10 mouse cellular contexts compared by ENCODE assay signal in genomic region chr15:12916314-12916815, GRCm38 (mm10).
"Had no signal": no experiment of that assay in that cellular context is flagged by ENCODE, and none has a peak within 500 bp of the region (broad histone marks: within the 10 kb centered on the region; RNA-seq: fewer than 3 reads in every experiment).

No protein-coding gene starts in this region.

- DNase-seq: kidney, adult 8-10 months; kidney, postnatal 25 days; left cerebral cortex, postnatal 4 days; lung, adult 18-20 months; thymus, postnatal 25 days had no signal

- ATAC-seq: midbrain, embryonic 16.5 days had no signal

- H3K9me3 ChIP-seq: limb, embryonic 13.5 days; midbrain, embryonic 12.5 days had no signal

- H3K9ac ChIP-seq: limb, embryonic 13.5 days; liver, embryonic 14.5 days; midbrain, embryonic 12.5 days had no signal

- H3K4me1 ChIP-seq: limb, embryonic 13.5 days; midbrain, embryonic 12.5 days had no signal

- H3K27me3 ChIP-seq: limb, embryonic 13.5 days; midbrain, embryonic 12.5 days had no signal

- H3K27ac ChIP-seq: limb, embryonic 13.5 days; liver, embryonic 14.5 days; midbrain, embryonic 12.5 days; stomach, postnatal 0 days had no signal

- H3K4me3 ChIP-seq: limb, embryonic 13.5 days; midbrain, embryonic 12.5 days had no signal

- H3K4me2 ChIP-seq: limb, embryonic 13.5 days; midbrain, embryonic 12.5 days had no signal
